ENCODE assay signal across 8 mouse cellular contexts in the genomic region with DNA sequence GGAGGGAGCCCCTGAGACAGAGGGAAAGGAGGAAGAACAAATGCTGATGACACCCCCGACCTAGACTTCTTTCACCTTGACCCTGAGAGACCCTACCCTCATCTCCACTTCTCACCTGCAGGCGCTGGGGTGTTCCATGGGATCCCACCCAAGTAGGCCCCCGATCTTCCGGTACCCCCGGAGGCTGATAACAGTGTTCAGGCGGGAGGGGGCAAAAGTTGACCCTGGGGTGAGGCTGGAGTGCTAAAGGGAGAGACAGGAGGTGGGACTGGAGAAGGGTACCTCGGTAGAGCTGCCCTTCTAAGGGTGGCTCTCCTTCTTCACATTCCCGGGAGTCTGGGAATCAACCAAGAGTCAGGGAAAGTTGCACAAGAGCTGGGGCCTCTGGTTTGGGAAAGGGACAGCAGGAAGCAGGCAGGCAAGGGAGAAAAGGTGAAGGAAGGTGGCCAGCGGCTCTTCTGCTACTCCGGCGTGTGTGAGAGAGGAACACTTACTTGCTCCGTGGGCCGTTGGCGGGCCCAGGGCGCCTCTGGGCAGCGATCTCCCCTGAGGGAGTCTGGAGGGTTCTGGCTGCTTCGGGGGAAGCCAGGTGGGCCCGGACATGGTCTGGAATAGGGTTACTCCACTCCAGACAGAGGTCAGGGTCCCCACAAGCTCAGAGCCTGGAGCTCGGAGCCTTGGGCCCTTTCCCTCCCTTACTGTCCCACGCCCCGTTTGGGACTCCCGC. TPM values are rescaled to one million over a fixed set of nuclear protein-coding genes. Genes with fewer than 3 reads are reported as not detected.
DNase-seq lines count a peak whose midpoint lies in the region; ATAC-seq and TF ChIP-seq lines count a peak whose summit lies in the region.

No protein-coding gene starts in this region.

- H3K4me1 ChIP-seq in forebrain, embryonic 12.5 days: peaks cover 38% of the 10 kb centered on the region
- peaks cover 63% of the 10 kb centered on the region for H3K4me1 ChIP-seq in liver, embryonic 12.5 days
- peaks cover 16% of the 10 kb centered on the region for H3K4me1 ChIP-seq in olfactory bulb, adult 2 months (ENCODE audit: control insufficient read depth, insufficient read depth, low read length)

- 2% methylated on average over 22 of the region's 22 CpGs for WGBS in forebrain, embryonic 12.5 days
- 7% methylated on average over 22 of the region's 22 CpGs for WGBS in liver, embryonic 12.5 days (ENCODE audit: insufficient replicate concordance)
- 10% methylated on average over 22 of the region's 22 CpGs for WGBS in olfactory bulb, adult 2 months

- peak; percentile 37 to 51 for DNase-seq in lung, adult 18-20 months
- DNase-seq in lung, postnatal 4 days: no peak
- DNase-seq in layer of hippocampus, postnatal 25 days (ENCODE audit: extremely low spot score in 1 of 2, low spot score in 1 of 2): no peak
- no peak for DNase-seq in thymus, postnatal 36 days
- no peak for DNase-seq in layer of hippocampus, adult 9-11 months

- H3K27ac ChIP-seq in forebrain, embryonic 12.5 days: peak overlapping the region; percentile 80
- peak overlapping the region; percentile 67 for H3K27ac ChIP-seq in liver, embryonic 12.5 days
- peak overlapping the region; percentile 40; the same call in 1 of the 2 replicates for H3K27ac ChIP-seq in olfactory bulb, adult 2 months (ENCODE audit: insufficient read depth, low read depth, low read length)

- H3K4me3 ChIP-seq in forebrain, embryonic 12.5 days (replicated peaks): peak overlapping the region; percentile 53
- H3K4me3 ChIP-seq in liver, embryonic 12.5 days: peak overlapping the region; percentile 52
- peak overlapping the region; percentile 44 for H3K4me3 ChIP-seq in olfactory bulb, adult 2 months (ENCODE audit: insufficient read depth, low read depth, low read length)

- no peak for TF ChIP-seq POLR2A in olfactory bulb, adult 2 months (IDR thresholded peaks at IDR 0.05; ENCODE audit: insufficient read depth, low read depth, low read length)

- peaks cover 6% of the 10 kb centered on the region; the same call in 1 of the 2 replicates for H3K27me3 ChIP-seq in forebrain, embryonic 12.5 days
- H3K27me3 ChIP-seq in liver, embryonic 12.5 days (replicated peaks): no peaks in the 10 kb centered on the region; the same call in 1 of the 2 replicates

- H3K9me3 ChIP-seq in forebrain, embryonic 12.5 days: no peaks in the 10 kb centered on the region
- H3K9me3 ChIP-seq in liver, embryonic 12.5 days (replicated peaks): no peaks in the 10 kb centered on the region

- peak overlapping the region; percentile 74 for H3K4me2 ChIP-seq in forebrain, embryonic 12.5 days
- H3K4me2 ChIP-seq in liver, embryonic 12.5 days: peak overlapping the region; percentile 76

- H3K9ac ChIP-seq in forebrain, embryonic 12.5 days: peak overlapping the region; percentile 79
- peak overlapping the region; percentile 71 for H3K9ac ChIP-seq in liver, embryonic 12.5 days

- peaks cover 46% of the 10 kb centered on the region for H3K36me3 ChIP-seq in forebrain, embryonic 12.5 days (replicated peaks)
- peaks cover 35% of the 10 kb centered on the region for H3K36me3 ChIP-seq in liver, embryonic 12.5 days

- ATAC-seq in forebrain, embryonic 12.5 days (ENCODE audit: low FRiP score): peak; percentile 59; the same call in 1 of the 2 replicates
- peak; percentile 42 for ATAC-seq in liver, embryonic 12.5 days

- TF ChIP-seq CTCF in olfactory bulb, adult 2 months (IDR thresholded peaks at IDR 0.05; ENCODE audit: insufficient read depth, low read depth, low read length): no peak

RNA-seq across cellular contexts. Expression of a gene that starts 0.6 kb away (rescaled TPM):
- polyA plus RNA-seq in forebrain, embryonic 12.5 days (2016; fragmentation: Nextera tagmentation; extraction: Ambion mirVana): 41.3 and 43.9 TPM in 2 replicates
- 16.8 and 18.7 TPM in 2 replicates for polyA plus RNA-seq in liver, embryonic 12.5 days (2016; fragmentation: Nextera tagmentation; extraction: Ambion mirVana)
- not detected in 2 replicates for polyA plus RNA-seq in olfactory bulb, adult 2 months (2012; ENCODE audit: insufficient read depth, insufficient read length, low replicate concordance, missing spikeins)
- 1 to 10 TPM; 4.6 to 6.4 TPM for total RNA-seq in layer of hippocampus, postnatal 25 days (2021)

RNA-seq across cellular contexts. Expression of a gene that starts 6.2 kb away (rescaled TPM):
- 184 and 198 TPM in 2 replicates for polyA plus RNA-seq in forebrain, embryonic 12.5 days (2016; fragmentation: Nextera tagmentation; extraction: Ambion mirVana)
- 125 and 128 TPM in 2 replicates for polyA plus RNA-seq in liver, embryonic 12.5 days (2016; fragmentation: Nextera tagmentation; extraction: Ambion mirVana)
- 488 TPM in 1 of 2 replicates, not detected in the other for polyA plus RNA-seq in olfactory bulb, adult 2 months (2012; ENCODE audit: insufficient read depth, insufficient read length, low replicate concordance, missing spikeins)
- total RNA-seq in layer of hippocampus, postnatal 25 days (2021): 100 to 1,000 TPM; 164 to 213 TPM

RNA-seq across cellular contexts. Expression of a gene that starts 19.2 kb away (rescaled TPM):
- 6.0 and 7.2 TPM in 2 replicates for polyA plus RNA-seq in forebrain, embryonic 12.5 days (2016; fragmentation: Nextera tagmentation; extraction: Ambion mirVana)
- 11.9 and 12.5 TPM in 2 replicates for polyA plus RNA-seq in liver, embryonic 12.5 days (2016; fragmentation: Nextera tagmentation; extraction: Ambion mirVana)
- polyA plus RNA-seq in olfactory bulb, adult 2 months (2012; ENCODE audit: insufficient read depth, insufficient read length, low replicate concordance, missing spikeins): not detected in 2 replicates
- 10 to 100 TPM; 14.3 to 16.0 TPM for total RNA-seq in layer of hippocampus, postnatal 25 days (2021)

RNA-seq across cellular contexts. Expression of a gene that starts 19.8 kb away (rescaled TPM):
- 17.3 and 17.4 TPM in 2 replicates for polyA plus RNA-seq in forebrain, embryonic 12.5 days (2016; fragmentation: Nextera tagmentation; extraction: Ambion mirVana)
- 5.0 and 5.8 TPM in 2 replicates for polyA plus RNA-seq in liver, embryonic 12.5 days (2016; fragmentation: Nextera tagmentation; extraction: Ambion mirVana)
- polyA plus RNA-seq in olfactory bulb, adult 2 months (2012; ENCODE audit: insufficient read depth, insufficient read length, low replicate concordance, missing spikeins): not detected in 2 replicates
- total RNA-seq in layer of hippocampus, postnatal 25 days (2021): 10 to 100 TPM; 24.9 to 32.8 TPM

RNA-seq across cellular contexts. Expression of a gene that starts 26.3 kb away (rescaled TPM):
- 3.1 and 3.6 TPM in 2 replicates for polyA plus RNA-seq in forebrain, embryonic 12.5 days (2016; fragmentation: Nextera tagmentation; extraction: Ambion mirVana)
- 23.4 and 26.2 TPM in 2 replicates for polyA plus RNA-seq in liver, embryonic 12.5 days (2016; fragmentation: Nextera tagmentation; extraction: Ambion mirVana)
- not detected in 2 replicates for polyA plus RNA-seq in olfactory bulb, adult 2 months (2012; ENCODE audit: insufficient read depth, insufficient read length, low replicate concordance, missing spikeins)
- total RNA-seq in layer of hippocampus, postnatal 25 days (2021): 10 to 100 TPM; 63.8 to 67.6 TPM

Comparison
In these comparisons a context has a peak if more than half of its experiments do, and no peak if none do; other contexts are left out.
1. DNase-seq: peak in lung, adult 18-20 months (2 of 2); none in lung, postnatal 4 days (0 of 2), layer of hippocampus, postnatal 25 days (0 of 2), thymus, postnatal 36 days (0 of 2) and layer of hippocampus, adult 9-11 months (single experiment).
2. RNA of a gene that starts 0.6 kb away (polyA plus RNA-seq): 41.3 to 43.9 TPM in forebrain, embryonic 12.5 days and 16.8 to 18.7 TPM in liver, embryonic 12.5 days; not detected in olfactory bulb, adult 2 months; every median in the first group is over 10 times any median in the second.
3. Peak in every context shown above with its lines, with median percentiles within 50 percentile points of each other: H3K27ac ChIP-seq and H3K4me3 ChIP-seq.